7 mouse cellular contexts compared by ENCODE assay signal in genomic region chr16:63857561-63857960, GRCm38 (mm10). TPM values are rescaled to one million over a fixed set of nuclear protein-coding genes. Genes with fewer than 3 reads are reported as not detected.
DNase-seq lines count a peak whose midpoint lies in the region; ATAC-seq and TF ChIP-seq lines count a peak whose summit lies in the region.

No protein-coding gene starts in this region.

- TF ChIP-seq CTCF in lung, adult 2 months (IDR thresholded peaks at IDR 0.05; ENCODE audit: insufficient read depth, low read length): no peak
- no peak for TF ChIP-seq CTCF in hindbrain, postnatal 0 days (IDR thresholded peaks at IDR 0.05; ENCODE audit: low read depth)

- peak overlapping the region; percentile 83 for H3K27ac ChIP-seq in embryonic facial prominence, embryonic 15.5 days (replicated peaks)
- peak overlapping the region; percentile 77 for H3K27ac ChIP-seq in hindbrain, postnatal 0 days
- H3K27ac ChIP-seq in midbrain, embryonic 12.5 days (replicated peaks): peak overlapping the region; percentile 76

- 0 out of 2 replicates have a peak, but pooled peaks have one; percentile 15 for ATAC-seq in embryonic facial prominence, embryonic 15.5 days (ENCODE audit: insufficient number of reproducible peaks, low FRiP score, low TSS enrichment, low read depth)
- ATAC-seq in hindbrain, postnatal 0 days: 0 out of 2 replicates have a peak, but pooled peaks have one; percentile 14
- peak; percentile 50 for ATAC-seq in midbrain, embryonic 12.5 days (ENCODE audit: low FRiP score, low read depth)

- TF ChIP-seq POLR2A in lung, adult 2 months (IDR thresholded peaks at IDR 0.05; ENCODE audit: borderline replicate concordance, extremely low read depth, low read depth, low read length): no peak

- H3K4me1 ChIP-seq in lung, adult 2 months (ENCODE audit: control insufficient read depth, insufficient read depth, low read length): no peaks in the 10 kb centered on the region
- H3K4me1 ChIP-seq in embryonic facial prominence, embryonic 15.5 days: no peaks in the 10 kb centered on the region
- no peaks in the 10 kb centered on the region for H3K4me1 ChIP-seq in hindbrain, postnatal 0 days (ENCODE audit: insufficient read depth, low read length)
- H3K4me1 ChIP-seq in midbrain, embryonic 12.5 days: peaks cover 8% of the 10 kb centered on the region

- peak overlapping the region; percentile 83 for H3K4me2 ChIP-seq in embryonic facial prominence, embryonic 15.5 days (replicated peaks)
- H3K4me2 ChIP-seq in hindbrain, postnatal 0 days (ENCODE audit: low read depth, low read length): peak overlapping the region; percentile 84
- H3K4me2 ChIP-seq in midbrain, embryonic 12.5 days (replicated peaks): peak overlapping the region; percentile 75

- peak overlapping the region; percentile 51 for H3K9ac ChIP-seq in embryonic facial prominence, embryonic 15.5 days
- H3K9ac ChIP-seq in hindbrain, postnatal 0 days (replicated peaks; ENCODE audit: low read length): peak overlapping the region; percentile 64
- peak overlapping the region; percentile 70 for H3K9ac ChIP-seq in midbrain, embryonic 12.5 days (replicated peaks)

- no peaks in the 10 kb centered on the region for H3K9me3 ChIP-seq in embryonic facial prominence, embryonic 15.5 days (replicated peaks)
- no peaks in the 10 kb centered on the region for H3K9me3 ChIP-seq in hindbrain, postnatal 0 days (ENCODE audit: low read length)
- H3K9me3 ChIP-seq in midbrain, embryonic 12.5 days: no peaks in the 10 kb centered on the region

- 2% methylated on average over 11 of the region's 11 CpGs for WGBS in lung, adult 2 months
- WGBS in embryonic facial prominence, embryonic 15.5 days: 2% methylated on average over 11 of the region's 11 CpGs
- WGBS in hindbrain, postnatal 0 days: under 1% methylated on average over 11 of the region's 11 CpGs
- WGBS in midbrain, embryonic 12.5 days: 2% methylated on average over 11 of the region's 11 CpGs

- no peaks in the 10 kb centered on the region for H3K36me3 ChIP-seq in embryonic facial prominence, embryonic 15.5 days
- H3K36me3 ChIP-seq in hindbrain, postnatal 0 days (ENCODE audit: insufficient read depth, low read length): no peaks in the 10 kb centered on the region
- no peaks in the 10 kb centered on the region for H3K36me3 ChIP-seq in midbrain, embryonic 12.5 days

- DNase-seq in lung, adult 2 months: no peak
- DNase-seq in lung, adult 18-20 months: no peak
- no peak for DNase-seq in hindbrain, postnatal 0 days (ENCODE audit: low spot score)
- DNase-seq in cerebellum, adult 9-11 months: no peak
- no peak for DNase-seq in thymus, postnatal 14 days

- peak overlapping the region; percentile 1 for H3K4me3 ChIP-seq in lung, adult 2 months (replicated peaks; ENCODE audit: extremely low read depth, low read depth, low read length)
- H3K4me3 ChIP-seq in embryonic facial prominence, embryonic 15.5 days (replicated peaks): peak overlapping the region; percentile 61
- peak overlapping the region; percentile 69 for H3K4me3 ChIP-seq in hindbrain, postnatal 0 days (ENCODE audit: low read length)
- H3K4me3 ChIP-seq in midbrain, embryonic 12.5 days: peak overlapping the region; percentile 63

- no peaks in the 10 kb centered on the region for H3K27me3 ChIP-seq in embryonic facial prominence, embryonic 15.5 days
- H3K27me3 ChIP-seq in hindbrain, postnatal 0 days (ENCODE audit: insufficient read depth, low read length): no peaks in the 10 kb centered on the region
- peaks cover 12% of the 10 kb centered on the region for H3K27me3 ChIP-seq in midbrain, embryonic 12.5 days

RNA-seq across cellular contexts. Expression of gene Epha3, which starts 6.4 kb away (rescaled TPM):
- 3.3 and 5.4 TPM in 2 replicates for polyA plus RNA-seq in lung, adult 2 months (2012; rRNA removed)
- polyA plus RNA-seq in embryonic facial prominence, embryonic 15.5 days (2015; fragmentation: Nextera tagmentation; extraction: Ambion mirVana): 57.4 and 60.2 TPM in 2 replicates
- 22.8 and 23.3 TPM in 2 replicates for total RNA-seq in hindbrain, postnatal 0 days (2014; rRNA removed)
- polyA plus RNA-seq in hindbrain, postnatal 0 days (2015; fragmentation: Nextera tagmentation; extraction: Ambion mirVana): 10.3 and 11.3 TPM in 2 replicates
- polyA plus RNA-seq in midbrain, embryonic 12.5 days (2016; fragmentation: Nextera tagmentation; extraction: Ambion mirVana): 36.4 and 36.7 TPM in 2 replicates

Comparison
In these comparisons a context has a peak if more than half of its experiments do, and no peak if none do; other contexts are left out.
1. H3K4me3 ChIP-seq: peak in every context shown above with its lines; median percentile 69 in hindbrain, postnatal 0 days; 63 in midbrain, embryonic 12.5 days; 61 in embryonic facial prominence, embryonic 15.5 days; 1 in lung, adult 2 months.